Mouse (Mus musculus) gastrocnemius, postnatal 36 days (tissue): ENCODE measurements at regions not wholly inside any gene's neighbourhood (a gene's known extent, or its start where the extent isn't known, plus 50 kb on each side); places are given as distances from the start of the nearest gene placed in this dataset.

Source experiments
- DNase-seq, 2 experiments: peaks; one replicate each; pipeline ENCODE4 v3.0.0; 2022
- intact Hi-C: fragments of 180-260 bp; cut with DNase I; formaldehyde crosslinking; loops from one replicate; pipeline ENCODE4 v1.15.1; 2025

DNA sequence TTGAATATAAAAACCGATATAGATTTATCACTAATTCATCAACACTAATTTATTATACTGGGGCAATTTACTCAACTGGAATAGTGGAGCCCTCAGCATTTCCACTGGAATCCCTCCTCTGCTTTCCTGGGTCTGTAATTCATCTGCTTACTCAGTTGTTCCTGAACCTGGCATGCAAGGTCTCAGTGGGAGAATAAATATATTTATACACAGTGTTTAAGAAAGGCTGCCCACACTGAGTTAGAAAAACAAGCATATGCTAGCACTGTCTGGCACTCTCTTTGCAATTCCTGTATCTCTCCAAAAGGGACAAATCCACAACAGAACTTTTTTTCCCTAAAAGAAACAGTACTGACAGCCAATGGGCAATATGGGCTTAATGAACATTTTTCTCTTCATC, 100.1 kb upstream of the Gm10192 start:
- intact Hi-C loops, result no loop called here
- DNase-seq, result no peak

DNA sequence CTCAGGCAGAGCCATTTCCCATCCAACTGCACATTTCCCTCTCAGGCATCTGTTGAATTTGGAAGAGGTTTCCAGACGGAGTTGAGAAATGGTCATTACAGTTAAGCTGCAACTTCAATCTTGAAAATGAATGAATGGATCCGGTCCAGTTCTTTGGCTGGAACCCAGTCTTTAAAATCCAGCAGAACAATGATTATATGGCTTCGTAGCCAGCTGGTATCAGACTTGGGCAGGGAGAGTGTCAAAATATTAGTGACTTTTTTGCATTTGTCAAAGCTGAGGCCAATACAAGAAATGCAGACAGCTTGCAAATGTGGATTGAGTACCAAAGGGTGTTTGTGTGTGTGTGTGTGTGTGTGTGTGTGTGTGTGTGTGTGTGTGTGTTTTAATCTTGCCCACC, 99.7 kb upstream of the Gm10192 start:
- intact Hi-C loops, result no loop called here
- peak in 1 of 2 experiments; percentile 4 for DNase-seq

DNA sequence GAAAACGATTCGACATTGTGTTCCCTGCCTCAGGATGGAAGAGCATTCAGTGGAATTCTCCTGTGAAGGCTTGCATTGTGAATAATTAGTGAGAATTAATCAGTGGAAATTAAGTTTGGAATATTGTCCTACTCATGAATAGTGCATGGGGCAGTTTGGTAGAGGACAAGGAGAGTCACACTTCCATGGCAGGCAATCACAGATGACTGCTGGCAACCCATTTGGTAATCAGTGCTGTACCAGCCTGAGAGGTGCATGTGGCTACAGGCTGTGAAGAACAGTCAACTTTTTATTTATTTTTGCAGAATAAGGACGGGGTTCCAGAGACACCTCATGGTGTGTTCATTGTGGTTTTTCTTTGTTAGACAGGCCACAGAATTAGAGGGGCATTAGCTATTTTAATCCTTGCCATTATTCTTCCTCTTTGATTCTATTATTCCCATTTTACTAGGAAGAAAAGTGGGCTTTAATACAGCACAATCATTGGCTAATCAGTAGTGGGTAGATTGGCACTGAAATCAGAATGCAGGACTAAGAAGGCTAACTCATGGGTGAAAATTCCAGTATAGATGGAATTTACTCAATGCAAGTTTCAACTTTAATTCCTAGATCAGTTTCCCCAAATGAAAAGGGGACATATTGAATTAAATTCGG, 98.3 kb upstream of the Gm10192 start:
- intact Hi-C loops, result no loop called here
- no peak for DNase-seq

DNA sequence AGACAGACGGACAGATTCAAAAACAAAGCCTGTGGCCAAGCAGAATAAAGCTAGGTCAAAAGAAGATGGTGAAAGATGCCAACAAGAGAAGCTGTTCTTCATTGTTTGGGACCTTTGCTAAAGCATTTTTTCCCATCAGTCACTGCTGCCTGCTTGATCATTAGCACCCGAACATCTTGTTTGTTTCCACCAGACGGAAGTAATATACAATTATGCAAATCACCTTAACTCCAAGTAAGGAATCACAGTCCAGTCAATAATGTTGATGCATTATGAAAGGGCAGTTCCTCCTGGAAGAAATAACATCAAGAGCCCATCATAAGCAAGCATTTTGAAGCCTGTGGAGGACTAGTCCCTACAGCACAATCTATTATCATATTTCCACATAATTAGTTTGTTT, 97.7 kb upstream of the Gm10192 start:
- intact Hi-C loops, result no loop called here
- DNase-seq, result no peak

DNA sequence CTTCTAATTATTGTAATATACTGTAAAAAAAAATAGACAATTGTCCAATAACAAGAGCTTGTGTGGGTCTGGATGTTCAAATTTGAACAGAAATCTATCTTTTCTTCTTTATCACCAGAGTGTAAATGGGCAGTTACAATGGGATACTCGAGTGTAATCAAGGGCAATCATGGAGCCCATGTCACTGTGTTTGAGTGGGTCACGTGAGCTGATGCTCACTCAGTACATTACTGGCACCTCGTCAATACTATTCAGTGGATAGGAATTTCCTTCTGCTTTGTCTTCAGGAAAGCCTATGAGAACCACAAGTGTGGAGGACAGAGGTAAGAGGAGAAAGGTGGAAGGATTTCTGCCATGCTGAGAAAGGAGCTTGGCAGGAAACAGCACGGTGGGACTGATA, 54.0 kb upstream of the Gm10192 start:
- intact Hi-C loops, result no loop called here
- no peak for DNase-seq

DNA sequence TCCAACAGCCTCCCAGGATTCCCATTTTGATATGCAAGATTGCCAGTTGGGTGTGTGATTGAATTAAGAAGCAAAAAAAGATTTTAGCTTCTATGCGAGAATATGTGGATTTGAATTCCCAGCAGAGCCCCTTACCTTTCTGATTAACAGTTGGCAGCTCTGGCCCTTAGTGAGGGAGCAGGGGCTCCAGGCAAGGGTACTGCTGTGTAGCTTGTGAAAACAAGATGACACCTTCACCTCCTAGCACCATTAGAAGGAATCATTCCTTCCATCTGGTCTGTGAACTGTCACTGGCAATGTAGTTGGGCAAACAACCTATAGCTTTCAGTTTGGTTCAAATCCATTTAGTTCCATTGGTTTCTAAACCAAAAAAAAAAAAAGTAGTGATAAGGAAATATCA, 53.4 kb upstream of the Gm10192 start:
- DNase-seq, result no peak
- intact Hi-C loops, result no loop called here

DNA sequence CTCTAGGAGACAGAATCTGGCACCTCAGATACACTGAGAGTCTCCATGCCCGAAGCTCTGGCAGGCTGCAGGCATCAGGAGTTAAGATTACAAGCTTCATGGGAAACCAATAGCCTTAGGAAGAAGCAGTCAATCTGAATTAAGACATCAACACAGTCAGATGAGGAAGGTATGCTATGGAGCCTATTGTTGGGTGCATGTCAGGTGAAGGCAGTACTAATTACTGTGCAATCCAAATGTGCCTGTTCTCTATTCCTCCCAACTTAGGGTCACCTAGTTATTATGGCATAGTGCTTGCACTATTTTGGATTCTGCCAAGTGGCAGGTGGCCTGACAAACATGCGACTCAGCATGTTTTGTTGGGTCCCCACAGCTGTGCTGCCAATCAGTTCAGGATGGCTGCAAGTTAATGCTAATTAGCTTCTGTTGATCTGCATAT, 53.0 kb upstream of the Gm10192 start:
- intact Hi-C loops, result no loop called here
- no peak for DNase-seq
